Mouse (Mus musculus) central nervous system, embryonic 14 days (tissue): ENCODE results near the gene Ptpdc1. TPM values are rescaled to one million over a fixed set of nuclear protein-coding genes. Genes with fewer than 3 reads are reported as not detected.

Experiments
- polyA plus RNA-seq: library from polyadenylated mRNA; depleted of rRNA; stranded (reverse); fragments of >200 nt; gene quantifications from 2 replicates; pipeline ENCODE4 v1.2.3, GENCODE M21; 2012; rRNA removed

The Ptpdc1 gene
- polyA plus RNA-seq = 14.2 and 16.6 TPM in 2 replicates

DNA sequence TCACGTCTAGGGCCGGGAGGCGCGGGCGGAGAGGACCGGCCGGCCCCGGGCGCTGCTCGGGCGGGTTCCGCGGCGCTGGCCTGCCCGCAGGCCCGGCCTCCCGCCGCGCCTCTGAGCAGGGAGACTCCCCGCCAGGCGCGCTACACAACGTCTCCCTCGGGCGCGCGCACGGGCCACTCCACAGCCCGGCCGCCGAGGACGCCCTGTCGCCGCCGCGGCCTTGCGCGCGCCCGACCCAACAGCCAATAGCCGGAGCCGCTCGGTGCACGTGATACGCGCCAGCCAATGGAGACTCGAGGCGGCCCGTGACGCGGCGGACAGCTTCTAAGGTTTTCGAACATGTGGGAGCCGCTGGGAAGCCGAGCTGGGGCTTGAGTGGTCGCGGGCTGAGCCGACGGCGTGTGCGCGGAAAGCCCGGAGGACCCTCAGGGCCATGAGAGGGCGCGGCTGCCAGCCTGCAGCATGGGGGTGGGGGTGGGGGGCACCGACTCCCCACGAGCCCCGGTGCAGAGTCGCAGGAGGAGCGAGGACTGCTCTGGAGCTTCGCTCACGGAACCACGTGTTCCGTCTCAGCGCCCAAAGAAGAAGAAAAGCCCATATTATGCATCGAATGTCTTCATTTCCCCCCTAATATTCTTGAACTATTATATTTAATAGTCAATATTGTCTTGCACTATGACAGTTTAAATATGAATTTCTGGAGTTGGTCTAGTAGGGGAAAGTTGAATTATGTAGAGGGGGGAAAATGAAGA, at the start of gene Ptpdc1:
Gene Ptpdc1, minus strand, starts transcription at position 232 of the 752 bp plus-strand sequence.

DNA sequence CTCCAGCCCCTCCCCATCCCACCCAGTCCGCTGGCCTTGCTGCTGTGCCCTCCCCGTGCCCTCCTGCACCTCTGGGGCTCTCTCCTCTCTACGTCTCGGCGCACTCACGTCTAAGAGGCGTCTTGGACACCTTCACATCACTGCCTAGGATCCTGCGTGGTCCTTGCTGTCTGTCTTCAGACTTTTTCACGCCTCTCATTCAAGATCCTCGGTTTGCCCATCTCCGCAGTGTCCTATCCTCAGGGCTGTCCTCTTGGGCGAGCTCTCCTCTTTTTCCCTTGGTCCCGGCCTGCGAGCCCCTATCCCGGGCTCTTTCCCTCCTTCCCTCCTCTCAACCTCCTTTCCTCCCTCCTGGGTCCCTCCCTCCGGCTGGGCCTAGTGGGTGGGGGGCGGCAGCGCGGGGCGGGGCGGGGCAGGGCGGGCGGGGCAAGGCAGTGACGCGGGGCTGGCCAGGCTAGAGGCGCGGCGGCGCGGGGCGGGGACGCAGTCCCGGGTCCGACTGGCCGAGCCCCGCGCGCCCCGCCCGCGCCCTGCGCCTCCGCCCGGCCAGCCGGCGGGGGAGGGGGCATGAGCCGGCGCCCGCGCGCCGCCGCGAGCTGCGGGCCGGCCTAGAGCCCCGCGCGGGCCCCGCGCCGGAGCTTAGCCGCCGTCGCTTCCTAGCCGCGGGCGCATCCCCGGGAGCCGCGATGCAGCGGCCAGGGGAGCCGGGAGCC, 37.1 kb upstream of the Ptpdc1 start, which contains the start of gene Barx1:
Gene Barx1, plus strand, starts transcription at position 568 of the 713 bp plus-strand sequence.

Other genes starting within 250 kb of the Ptpdc1 start
- gene Zfp169, start 112.2 kb downstream of the Ptpdc1 start, polyA plus RNA-seq = 9.9 and 10.8 TPM in 2 replicates
- 1.4 TPM in 2 replicates for gene A830005F24Rik, start 112.1 kb downstream of the Ptpdc1 start, polyA plus RNA-seq
- gene Barx1, start 37.3 kb upstream of the Ptpdc1 start, polyA plus RNA-seq = 0.16 and 16.6 TPM in 2 replicates
- 32.6 and 35.8 TPM in 2 replicates for gene Phf2, start 245.5 kb upstream of the Ptpdc1 start, polyA plus RNA-seq